Mouse (Mus musculus): ENCODE results near the gene Zfp142. TPM values are rescaled to one million over a fixed set of nuclear protein-coding genes. Genes with fewer than 3 reads are reported as not detected.

Gene Zfp142
- polyA plus RNA-seq, 1 experiment from 2014 or later, result 9.2 TPM

GRCm38 (mm10) chr1:74569739-74570719 is 18.0 kb downstream of the Zfp142 start:
- 88% methylated on average over 29 of the region's 29 CpGs for WGBS
- no peak overlapping the region for H3K27ac ChIP-seq
- H3K27me3 ChIP-seq (ENCODE audit: insufficient read depth, poor library complexity, severe bottlenecking), result no peaks in the 10 kb centered on the region
- H3K4me3 ChIP-seq, result no peak overlapping the region
- no peaks in the 10 kb centered on the region for H3K9me3 ChIP-seq
- H3K4me1 ChIP-seq, result 0 out of 2 replicates have a peak, but pooled peaks cover 5% of the 10 kb centered on the region
- peaks cover 99% of the 10 kb centered on the region for H3K36me3 ChIP-seq
- no peak for DNase-seq (ENCODE audit: low spot score)

- H3K4me1 ChIP-seq, result 0 out of 2 replicates have a peak, but pooled peaks cover 5% of the 10 kb centered on the region
- H3K27me3 ChIP-seq (ENCODE audit: insufficient read depth, poor library complexity, severe bottlenecking), result no peaks in the 10 kb centered on the region
- WGBS, result 94% methylated on average over 6 of the region's 6 CpGs
- H3K4me3 ChIP-seq, result no peak overlapping the region
- no peaks in the 10 kb centered on the region for H3K9me3 ChIP-seq
- H3K27ac ChIP-seq, result no peak overlapping the region
- DNase-seq (ENCODE audit: low spot score), result no peak
- peaks cover 73% of the 10 kb centered on the region for H3K36me3 ChIP-seq
Measured at GRCm38 (mm10) chr1:74565834-74566233, 22.2 kb downstream of the Zfp142 start.

DNA sequence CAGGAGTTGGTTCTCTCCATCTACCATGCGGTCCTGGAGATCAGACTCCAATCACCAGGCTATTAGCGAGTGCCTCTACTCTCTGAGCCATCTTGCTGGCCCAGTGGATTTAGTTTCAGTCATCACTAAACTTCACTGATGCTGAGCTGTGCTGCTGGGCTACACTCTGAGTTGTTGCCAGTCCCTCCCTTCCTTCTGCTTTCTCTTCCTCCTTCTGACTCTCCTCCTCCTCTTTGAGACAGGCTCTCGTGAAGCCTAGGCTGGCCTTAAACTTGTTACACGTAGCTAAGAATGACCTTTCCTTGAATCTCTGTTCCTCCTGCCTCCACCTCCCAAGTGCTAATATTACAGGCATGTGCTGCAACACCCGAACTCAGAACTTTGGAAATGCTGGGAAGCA is 29.0 kb downstream of the Zfp142 start:
- Histone ChIP-seq H3K4me3 (no peak overlapping the region), H3K4me1 (no peaks in the 10 kb centered on the region)
- WGBS, result 74% methylated on average over 5 of the region's 5 CpGs

DNA sequence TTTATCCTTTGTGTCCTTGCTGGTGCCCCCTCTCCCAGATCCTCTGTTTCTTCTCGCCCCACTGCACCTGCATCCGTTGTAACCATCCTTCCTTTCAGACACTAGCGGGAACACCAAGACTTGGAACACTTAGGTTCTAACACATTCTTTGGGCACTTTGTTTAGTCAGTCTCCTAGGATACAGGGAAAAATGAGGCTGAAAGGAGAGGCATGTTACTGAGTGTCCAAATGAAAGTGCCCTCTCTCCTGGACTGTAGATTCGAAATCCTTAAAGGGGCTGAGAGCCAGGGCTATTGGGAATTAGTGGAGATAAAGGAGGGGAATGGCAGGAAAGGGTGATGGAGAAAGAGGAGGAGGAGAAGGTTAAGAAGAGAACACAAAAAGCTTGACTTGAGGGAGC is 43.9 kb downstream of the Zfp142 start, which contains the start of gene Usp37:
Usp37 (minus strand) TSS at position 101 of the 400 bp plus-strand sequence.
- WGBS, result 84% methylated on average over 4 of the region's 4 CpGs
- Histone ChIP-seq H3K4me3 (no peak within 1 kb of the TSS), H3K4me1 (peaks cover 8% of the 10 kb centered on the region; the same call in 1 of the 2 replicates), H3K27me3 (ENCODE audit: insufficient read depth, poor library complexity, severe bottlenecking) (0 out of 2 replicates have a peak, but pooled peaks cover 3% of the 10 kb centered on the region), H3K36me3 (no peaks in the 10 kb centered on the region), H3K9me3 (no peaks in the 10 kb centered on the region), H3K27ac (no peak within 1 kb of the TSS)
- no peak for DNase-seq (ENCODE audit: low spot score)

More for the DNA sequence above, 29.0 kb downstream of the Zfp142 start:
- Histone ChIP-seq H3K9me3 (no peaks in the 10 kb centered on the region), H3K27me3 (ENCODE audit: insufficient read depth, poor library complexity, severe bottlenecking) (no peaks in the 10 kb centered on the region), H3K36me3 (peaks cover 5% of the 10 kb centered on the region), H3K27ac (no peak overlapping the region)
- DNase-seq (ENCODE audit: low spot score), result no peak

DNA sequence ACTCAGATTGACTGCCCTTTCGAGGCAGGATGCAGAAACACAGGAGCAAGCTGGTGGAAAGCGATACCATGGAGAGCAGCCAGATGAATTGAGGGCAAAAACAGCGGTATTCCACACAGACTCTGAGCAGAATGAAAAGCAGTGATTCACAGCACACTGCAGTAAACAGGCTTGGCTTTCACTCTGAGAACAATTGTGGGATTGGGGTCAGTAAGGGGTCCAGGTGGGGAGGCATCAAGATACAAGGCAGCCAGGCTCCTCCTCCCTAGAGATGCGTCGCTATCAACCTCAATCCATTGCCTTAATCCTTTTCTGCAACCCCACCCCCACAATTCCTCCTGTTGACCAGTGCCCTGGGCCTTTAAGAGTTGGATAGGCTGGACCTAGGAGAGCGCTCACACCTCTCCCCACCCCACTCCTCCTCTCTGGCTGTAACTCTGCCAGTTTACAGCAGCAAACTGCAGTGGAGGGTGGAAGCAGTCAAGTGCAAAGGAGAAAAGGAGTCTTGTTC is 45.5 kb downstream of the Zfp142 start, which contains the start of gene Plcd4:
Plcd4 (plus strand) TSS at position 438 of the 511 bp plus-strand sequence.
- Histone ChIP-seq H3K9me3 (no peaks in the 10 kb centered on the region), H3K4me1 (peaks cover 8% of the 10 kb centered on the region; the same call in 1 of the 2 replicates), H3K36me3 (no peaks in the 10 kb centered on the region), H3K4me3 (no peak within 1 kb of the TSS), H3K27ac (no peak within 1 kb of the TSS), H3K27me3 (ENCODE audit: insufficient read depth, poor library complexity, severe bottlenecking) (0 out of 2 replicates have a peak, but pooled peaks cover 3% of the 10 kb centered on the region)
- WGBS, result 6% methylated on average over 6 of the region's 6 CpGs
- no peak for DNase-seq (ENCODE audit: low spot score)

DNA sequence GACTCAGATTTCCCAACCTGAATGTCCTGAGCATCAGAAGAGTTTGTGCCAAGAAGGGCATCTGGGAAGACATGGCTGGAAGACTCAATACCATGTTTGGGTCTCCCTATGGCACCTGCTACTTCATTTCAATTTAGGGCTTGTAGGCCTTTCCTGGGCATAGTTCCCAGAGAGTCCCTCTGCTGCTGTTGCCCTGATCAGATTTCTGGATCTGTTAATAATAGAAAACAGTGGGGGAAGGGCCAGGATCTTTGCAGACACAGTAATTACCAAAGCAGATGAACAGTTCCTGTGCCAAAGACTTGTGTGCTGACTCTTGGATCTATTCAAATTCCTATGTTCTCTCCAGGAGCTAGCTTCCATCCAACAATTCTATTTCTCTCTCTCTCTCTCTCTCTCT is 49.4 kb downstream of the Zfp142 start:
- H3K36me3 ChIP-seq, result no peaks in the 10 kb centered on the region
- H3K27me3 ChIP-seq (ENCODE audit: insufficient read depth, poor library complexity, severe bottlenecking), result 0 out of 2 replicates have a peak, but pooled peaks cover 3% of the 10 kb centered on the region
- no peak overlapping the region for H3K4me3 ChIP-seq
- H3K27ac ChIP-seq, result no peak overlapping the region
- H3K4me1 ChIP-seq, result peaks cover 8% of the 10 kb centered on the region; the same call in 1 of the 2 replicates
- no peaks in the 10 kb centered on the region for H3K9me3 ChIP-seq
- DNase-seq (ENCODE audit: low spot score), result no peak

DNA sequence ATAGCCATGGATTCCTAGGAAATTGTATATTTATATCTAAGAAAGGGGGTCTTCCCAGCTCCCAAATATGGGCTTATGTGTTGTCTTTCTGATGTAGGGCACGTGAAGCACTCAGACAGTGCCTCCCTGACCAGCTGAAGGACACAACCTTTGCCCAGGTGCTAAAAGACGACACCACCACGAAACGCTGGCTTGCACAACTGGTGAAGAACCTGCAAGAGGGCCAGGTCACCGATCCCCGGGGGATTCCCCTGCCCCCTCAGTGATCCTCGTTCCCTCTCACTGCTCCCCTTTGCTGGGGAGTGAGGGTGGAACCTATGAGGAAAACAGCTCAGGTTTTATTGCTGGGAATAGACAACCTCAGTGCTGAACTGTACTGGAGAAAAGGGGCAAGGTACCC is 59.5 kb downstream of the Zfp142 start:
- no peaks in the 10 kb centered on the region for H3K27me3 ChIP-seq (ENCODE audit: insufficient read depth, poor library complexity, severe bottlenecking)

DNA sequence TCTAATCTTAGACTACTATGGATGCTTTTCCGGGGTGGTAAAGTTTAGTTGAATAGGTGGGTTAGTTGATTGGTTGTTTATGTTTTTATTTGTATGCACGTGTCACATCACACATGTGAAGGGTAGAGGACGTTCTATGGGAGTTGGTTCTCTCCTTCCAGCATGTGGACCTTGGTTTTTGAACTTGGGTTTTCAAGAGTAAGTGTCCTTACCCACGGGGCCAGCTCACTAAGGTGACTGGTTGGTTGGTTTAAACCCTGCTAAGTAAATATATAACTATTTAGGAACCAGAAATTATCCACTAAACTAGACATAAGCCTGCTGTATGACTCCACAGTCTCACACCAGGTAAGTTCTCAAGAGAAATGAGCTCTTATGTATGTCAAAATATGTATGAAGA is 63.3 kb downstream of the Zfp142 start:
- Histone ChIP-seq H3K36me3 (peaks cover 98% of the 10 kb centered on the region), H3K27ac (no peak overlapping the region), H3K9me3 (no peaks in the 10 kb centered on the region), H3K4me1 (no peaks in the 10 kb centered on the region), H3K27me3 (ENCODE audit: insufficient read depth, poor library complexity, severe bottlenecking) (no peaks in the 10 kb centered on the region), H3K4me3 (no peak overlapping the region)
- DNase-seq (ENCODE audit: low spot score), result no peak
- WGBS, result 87% methylated on average over 4 of the region's 4 CpGs

More for the DNA sequence above, 59.5 kb downstream of the Zfp142 start:
- peaks cover 94% of the 10 kb centered on the region for H3K36me3 ChIP-seq
- no peak for DNase-seq (ENCODE audit: low spot score)
- H3K27ac ChIP-seq, result no peak overlapping the region
- no peaks in the 10 kb centered on the region for H3K4me1 ChIP-seq
- WGBS, result 92% methylated on average over 7 of the region's 7 CpGs
- H3K4me3 ChIP-seq, result no peak overlapping the region
- no peaks in the 10 kb centered on the region for H3K9me3 ChIP-seq

DNA sequence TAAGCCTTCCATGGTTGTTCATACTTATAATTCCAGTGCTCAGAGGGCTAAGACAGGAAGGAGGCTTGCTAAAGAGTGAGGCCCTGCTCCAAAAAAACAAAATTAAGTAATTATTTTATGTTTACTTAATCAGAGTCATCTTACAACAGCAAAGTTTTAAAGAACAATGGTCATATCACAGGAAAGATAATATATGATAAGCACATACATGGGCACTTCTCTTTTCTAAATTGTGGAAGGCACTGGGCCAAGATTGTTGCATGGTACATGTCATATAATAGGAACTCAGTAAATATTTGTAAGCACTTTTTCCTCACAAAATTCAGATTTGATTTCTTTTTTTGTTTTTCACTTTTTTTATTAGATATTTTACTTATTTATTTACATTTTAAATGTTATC is 68.2 kb downstream of the Zfp142 start:
- no peaks in the 10 kb centered on the region for H3K4me1 ChIP-seq
- H3K36me3 ChIP-seq, result peaks cover 75% of the 10 kb centered on the region

More for the DNA sequence above, 68.2 kb downstream of the Zfp142 start:
- Histone ChIP-seq H3K9me3 (no peaks in the 10 kb centered on the region), H3K27ac (no peak overlapping the region), H3K4me3 (no peak overlapping the region), H3K27me3 (ENCODE audit: insufficient read depth, poor library complexity, severe bottlenecking) (no peaks in the 10 kb centered on the region)
- no peak for DNase-seq (ENCODE audit: low spot score)

Small RNA genes within 50 kb of the gene (microRNA-seq; reads per million reads assigned to microRNA genes)
- gene Gm25035, result not detected

Other genes starting within 250 kb of the Zfp142 start
- gene Catip, start 226.1 kb downstream of the Zfp142 start, polyA plus RNA-seq (2016; fragmentation: Nextera tagmentation; extraction: Ambion mirVana), result 0.20 and 0.28 TPM in 2 replicates
- 1.1 and 1.6 TPM in 2 replicates for gene Slc11a1, start 213.1 kb downstream of the Zfp142 start, polyA plus RNA-seq (2016; fragmentation: Nextera tagmentation; extraction: Ambion mirVana)
- gene Ctdsp1, start 196.7 kb downstream of the Zfp142 start, polyA plus RNA-seq (2016; fragmentation: Nextera tagmentation; extraction: Ambion mirVana), result 55.9 and 69.2 TPM in 2 replicates
- gene Vil1, start 178.9 kb downstream of the Zfp142 start, polyA plus RNA-seq (2016; fragmentation: Nextera tagmentation; extraction: Ambion mirVana), result 0.94 and 1.1 TPM in 2 replicates
- gene Cnot9, start 82.2 kb downstream of the Zfp142 start, polyA plus RNA-seq (2016; fragmentation: Nextera tagmentation; extraction: Ambion mirVana), result 46.7 and 67.1 TPM in 2 replicates
- 0.42 and 0.48 TPM in 2 replicates for gene Plcd4, start 45.4 kb downstream of the Zfp142 start, polyA plus RNA-seq (2016; fragmentation: Nextera tagmentation; extraction: Ambion mirVana)
- gene Usp37, start 44.0 kb downstream of the Zfp142 start, polyA plus RNA-seq (2016; fragmentation: Nextera tagmentation; extraction: Ambion mirVana), result 26.8 and 28.3 TPM in 2 replicates
- 23.3 TPM in 2 replicates for gene Bcs1l, start within 50 bp of the Zfp142 start, polyA plus RNA-seq (2016; fragmentation: Nextera tagmentation; extraction: Ambion mirVana)
- 25.4 and 32.8 TPM in 2 replicates for gene Rnf25, start 13.2 kb upstream of the Zfp142 start, polyA plus RNA-seq (2016; fragmentation: Nextera tagmentation; extraction: Ambion mirVana)
- 4.1 and 6.2 TPM in 2 replicates for gene Stk36, start 13.2 kb upstream of the Zfp142 start, polyA plus RNA-seq (2016; fragmentation: Nextera tagmentation; extraction: Ambion mirVana)
- 27.8 and 28.9 TPM in 2 replicates for gene Ttll4, start 73.5 kb upstream of the Zfp142 start, polyA plus RNA-seq (2016; fragmentation: Nextera tagmentation; extraction: Ambion mirVana)
- gene Cyp27a1, start 125.3 kb upstream of the Zfp142 start, polyA plus RNA-seq (2016; fragmentation: Nextera tagmentation; extraction: Ambion mirVana), result 11.4 and 17.5 TPM in 2 replicates
- gene Prkag3, start 161.0 kb upstream of the Zfp142 start, polyA plus RNA-seq (2016; fragmentation: Nextera tagmentation; extraction: Ambion mirVana), result 2.3 and 6.8 TPM in 2 replicates
- gene Wnt6, start 183.6 kb upstream of the Zfp142 start, polyA plus RNA-seq (2016; fragmentation: Nextera tagmentation; extraction: Ambion mirVana), result 4.0 and 11.9 TPM in 2 replicates
- 0.07 and 0.29 TPM in 2 replicates for gene Wnt10a, start 203.3 kb upstream of the Zfp142 start, polyA plus RNA-seq (2016; fragmentation: Nextera tagmentation; extraction: Ambion mirVana)

All from heart, embryonic 10.5 days (tissue).